Mouse (Mus musculus): ENCODE results near the gene Gng8.

The Gng8 gene

DNA sequence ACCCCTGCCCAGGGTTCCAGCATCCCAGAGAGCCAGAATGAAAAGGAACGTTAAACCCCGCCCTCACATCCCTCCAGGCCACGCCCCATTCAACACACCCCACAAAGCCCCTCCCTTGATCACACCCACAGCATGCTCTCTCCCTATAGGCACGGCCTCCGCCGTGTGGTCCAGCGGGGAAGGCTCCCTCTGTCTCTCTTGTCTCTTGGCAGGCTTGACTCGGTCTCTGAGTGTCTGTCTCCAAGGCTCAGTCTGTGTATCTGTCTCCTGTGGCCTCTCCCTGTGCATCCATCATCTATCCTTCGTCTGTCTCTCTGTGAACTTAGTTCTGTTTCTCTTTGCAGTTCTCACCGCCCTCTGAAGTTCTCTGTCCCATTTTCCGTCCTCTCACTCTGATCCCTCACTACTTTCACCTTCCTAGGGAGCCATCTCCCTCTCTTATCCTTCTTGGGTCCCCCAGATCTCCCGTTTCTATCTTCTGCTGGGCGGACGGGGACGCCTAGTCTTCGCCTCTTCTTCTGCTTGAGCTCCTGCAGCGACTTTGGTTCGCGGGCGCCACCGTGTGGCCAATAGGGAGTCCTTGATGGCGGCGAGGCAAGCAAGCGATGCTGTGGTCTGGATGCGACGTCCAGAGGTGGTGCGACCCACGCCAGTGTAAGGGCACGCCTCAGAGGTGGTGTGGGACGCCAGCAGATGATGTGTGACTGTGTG lies at the start of gene Gng8:
Gene Gng8, plus strand, starts transcription at position 146 of the 711 bp plus-strand sequence.
- peak; percentile 36 to 68 for DNase-seq (ENCODE audit: low read depth in 1 of 2, low spot score in 2 of 2)

DNA sequence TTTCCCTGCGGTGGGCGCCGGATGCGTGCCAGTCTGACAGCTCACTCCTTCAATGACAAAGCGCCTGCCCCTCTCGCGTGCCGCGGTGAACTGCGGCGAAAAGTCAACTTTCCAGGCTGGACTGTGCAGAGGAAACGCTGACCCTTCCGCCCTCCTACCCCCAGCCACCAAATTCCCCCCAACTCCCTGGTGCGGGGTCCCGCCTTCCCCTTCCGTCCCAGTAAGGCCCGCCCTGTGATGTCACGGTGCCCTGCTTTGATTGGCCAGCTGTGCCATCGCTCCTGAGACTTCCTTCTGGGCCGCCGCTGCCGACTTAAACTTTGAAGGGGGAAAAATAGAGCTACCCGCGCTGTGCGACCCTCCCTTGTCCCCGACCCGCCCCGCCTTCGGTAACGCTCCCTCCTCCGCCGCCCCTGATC lies 48.9 kb upstream of the Gng8 start, which contains the start of gene Prkd2:
Gene Prkd2, plus strand, starts transcription at position 258 of the 419 bp plus-strand sequence.
- DNase-seq (ENCODE audit: low read depth in 1 of 2, low spot score in 2 of 2), result peak; percentile 36 to 76

DNA sequence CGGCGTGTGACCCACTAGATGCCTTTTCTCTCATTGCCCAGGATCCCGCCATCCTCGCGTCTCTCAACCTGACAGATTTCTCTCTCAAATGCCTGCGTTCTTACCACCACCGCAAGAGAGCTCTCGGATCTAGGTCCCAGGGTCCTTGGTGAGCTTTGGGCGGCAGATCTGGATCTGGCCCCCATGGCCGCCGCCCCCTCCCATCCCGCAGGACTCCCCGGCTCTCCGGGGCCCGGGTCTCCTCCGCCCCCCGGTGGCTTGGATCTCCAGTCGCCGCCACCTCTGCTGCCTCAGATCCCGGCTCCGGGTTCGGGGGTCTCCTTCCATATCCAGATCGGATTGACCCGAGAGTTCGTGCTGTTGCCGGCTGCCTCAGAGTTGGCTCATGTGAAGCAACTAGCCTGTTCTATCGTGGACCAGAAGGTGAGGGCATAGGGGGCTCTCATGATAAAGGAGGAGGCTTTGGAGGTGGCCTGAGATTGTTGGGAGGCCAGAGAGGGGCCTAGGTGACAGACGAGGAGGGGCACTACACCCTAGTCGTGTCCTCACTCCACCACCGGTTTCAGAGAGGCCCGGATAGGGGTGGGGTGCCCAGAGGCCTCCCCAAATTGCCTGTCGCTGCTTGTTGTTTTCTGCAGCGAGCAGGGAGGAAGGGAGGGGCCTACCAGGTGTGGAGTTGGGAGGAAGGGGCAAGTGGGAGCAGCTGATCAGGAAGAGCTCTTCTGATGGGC lies 48.0 kb upstream of the Gng8 start:
- DNase-seq (ENCODE audit: low read depth in 1 of 2, low spot score in 2 of 2), result no peak

DNA sequence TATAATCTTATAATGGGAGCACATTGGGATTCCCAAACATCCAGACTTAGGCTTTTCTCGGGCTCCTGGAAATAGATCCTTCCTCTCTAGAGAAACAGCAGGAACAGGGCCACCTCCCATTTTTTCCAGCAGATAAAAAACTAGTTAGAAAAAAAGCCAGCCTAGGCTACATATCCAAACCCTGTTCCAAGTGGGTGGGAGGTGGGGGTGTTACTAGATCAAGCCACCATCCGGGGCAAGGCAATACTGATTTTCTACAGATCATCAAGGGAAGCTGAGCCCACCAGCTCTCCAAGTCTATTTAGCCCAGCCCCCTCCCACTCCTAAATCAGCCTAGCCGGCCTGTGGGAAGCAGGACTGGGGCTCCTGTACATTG lies 46.9 kb upstream of the Gng8 start:
- DNase-seq (ENCODE audit: low read depth in 1 of 2, low spot score in 2 of 2), result no peak

DNA sequence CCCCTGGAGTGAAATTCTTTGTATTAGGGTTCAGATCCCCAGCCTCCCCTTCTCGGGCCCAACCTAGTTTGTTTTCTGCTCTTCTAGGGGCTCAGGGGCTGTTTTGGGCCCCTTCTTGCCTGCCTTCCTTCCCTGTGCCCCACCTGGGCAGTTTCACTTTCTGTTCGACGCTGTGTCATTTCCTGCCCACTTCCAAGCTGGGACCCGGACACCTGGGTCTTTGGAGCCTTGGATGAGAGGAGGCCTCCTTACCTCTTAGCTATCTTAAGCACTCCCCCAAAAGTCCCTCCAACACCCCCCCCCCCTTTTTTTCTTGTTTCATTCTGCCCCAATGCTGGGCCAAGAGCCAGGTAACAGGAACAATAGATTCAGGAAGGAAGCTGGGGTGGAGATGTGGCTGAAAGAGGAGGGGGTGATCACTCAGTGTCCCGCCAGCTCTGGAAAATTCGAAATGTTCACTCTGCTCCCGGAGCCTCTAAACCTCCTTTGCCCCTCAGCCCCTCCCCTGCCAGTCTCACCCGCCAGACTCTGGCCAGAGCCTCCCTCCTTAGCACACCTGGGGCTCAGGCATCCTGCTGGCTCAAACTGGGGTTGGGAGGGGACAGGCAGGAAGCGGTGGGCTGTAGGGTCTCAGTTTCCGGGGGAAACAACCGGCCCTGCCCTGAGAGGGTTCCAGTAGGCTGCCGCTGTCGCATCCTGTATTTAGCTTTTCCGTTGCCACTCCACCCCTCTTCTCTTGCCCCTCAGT lies 46.3 kb upstream of the Gng8 start:
- no peak for DNase-seq (ENCODE audit: low read depth in 1 of 2, low spot score in 2 of 2)

DNA sequence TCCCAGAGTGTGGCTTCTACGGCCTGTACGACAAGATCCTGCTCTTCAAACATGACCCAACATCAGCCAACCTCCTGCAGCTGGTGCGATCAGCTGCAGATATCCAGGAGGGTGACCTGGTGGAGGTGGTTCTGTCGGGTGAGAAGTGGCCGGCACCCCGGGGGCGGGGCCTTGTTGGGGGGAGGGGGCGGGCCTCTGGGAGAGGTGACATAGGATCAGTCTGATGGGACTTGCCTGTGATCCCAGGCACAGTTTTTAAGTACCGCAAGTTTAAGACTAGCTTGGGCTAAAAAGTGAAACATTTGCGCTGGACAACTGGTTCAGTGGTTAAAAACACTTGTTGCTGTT lies 45.8 kb upstream of the Gng8 start:
- no peak for DNase-seq (ENCODE audit: low read depth in 1 of 2, low spot score in 2 of 2)

DNA sequence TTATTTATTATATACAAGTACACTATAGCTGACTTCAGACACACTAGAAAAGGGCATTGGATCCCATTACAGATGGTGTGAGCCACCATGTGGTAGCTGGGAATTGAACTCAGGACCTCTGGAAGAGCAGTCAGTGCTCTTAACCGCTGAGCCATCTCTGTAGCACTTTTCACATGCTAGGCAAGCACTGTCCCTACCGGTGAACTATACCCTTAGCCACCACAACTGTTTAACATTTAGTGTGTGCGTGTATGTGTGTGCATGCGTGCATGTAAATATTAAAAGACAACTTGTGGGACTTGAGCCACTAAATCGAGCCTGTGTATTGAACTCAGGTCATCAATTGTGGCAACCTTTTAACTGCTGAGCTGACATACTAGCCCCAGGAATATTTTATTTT lies 44.8 kb upstream of the Gng8 start:
- DNase-seq (ENCODE audit: low read depth in 1 of 2, low spot score in 2 of 2), result no peak

DNA sequence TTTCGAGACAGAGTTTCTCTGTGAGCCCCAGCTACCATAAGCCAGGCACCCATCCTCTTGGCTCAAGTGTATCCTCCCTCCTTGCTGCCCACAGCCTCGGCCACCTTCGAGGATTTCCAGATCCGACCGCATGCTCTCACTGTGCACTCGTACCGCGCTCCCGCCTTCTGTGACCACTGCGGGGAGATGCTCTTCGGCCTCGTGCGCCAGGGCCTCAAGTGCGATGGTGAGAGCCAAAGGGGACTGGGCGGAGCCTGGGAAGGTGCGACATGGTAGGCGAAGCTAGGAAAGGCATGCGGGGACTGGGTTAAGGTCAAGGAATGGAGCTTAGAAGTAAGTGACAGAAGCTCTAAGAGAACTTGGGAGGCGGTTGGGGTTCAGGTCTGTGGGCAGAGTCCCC lies 44.1 kb upstream of the Gng8 start:
- DNase-seq (ENCODE audit: low read depth in 1 of 2, low spot score in 2 of 2), result no peak

DNA sequence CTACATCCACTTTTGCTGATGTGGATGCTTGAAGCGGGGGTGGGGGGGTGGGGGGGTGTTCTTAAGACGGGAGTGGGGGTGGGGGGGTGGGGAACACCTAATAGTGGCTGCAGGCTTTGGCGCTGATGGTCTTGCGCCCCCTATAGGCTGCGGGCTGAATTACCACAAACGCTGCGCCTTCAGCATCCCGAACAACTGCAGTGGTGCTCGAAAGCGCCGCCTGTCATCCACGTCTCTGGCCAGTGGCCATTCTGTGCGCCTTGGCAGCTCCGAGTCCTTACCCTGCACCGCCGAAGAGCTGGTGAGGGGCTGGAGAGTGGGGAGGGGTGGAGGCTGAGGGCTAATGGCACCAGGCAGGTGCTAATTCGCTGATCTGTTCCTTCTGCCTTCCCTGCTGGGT lies 43.0 kb upstream of the Gng8 start:
- DNase-seq (ENCODE audit: low read depth in 1 of 2, low spot score in 2 of 2), result no peak

DNA sequence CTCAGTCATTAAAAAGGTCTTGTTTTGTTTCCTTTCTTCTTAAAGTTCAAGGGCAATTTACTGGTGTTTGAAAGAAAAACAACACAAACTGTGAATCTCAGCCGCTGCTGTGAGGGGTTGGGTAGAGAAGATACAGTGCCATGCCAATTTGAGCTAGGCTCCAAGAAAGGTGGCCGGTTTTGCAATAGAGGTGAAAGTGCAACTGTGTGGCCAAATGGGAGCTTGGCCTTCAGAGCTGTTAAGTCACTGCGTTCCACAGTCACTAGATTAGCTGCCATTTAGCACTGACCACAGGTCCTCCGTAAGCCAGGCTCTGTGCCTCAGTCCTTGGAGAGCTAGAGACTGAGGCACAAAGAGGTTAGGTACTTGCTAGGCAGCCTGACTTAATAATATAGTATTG lies 40.0 kb upstream of the Gng8 start:
- DNase-seq (ENCODE audit: low read depth in 1 of 2, low spot score in 2 of 2), result no peak

DNA sequence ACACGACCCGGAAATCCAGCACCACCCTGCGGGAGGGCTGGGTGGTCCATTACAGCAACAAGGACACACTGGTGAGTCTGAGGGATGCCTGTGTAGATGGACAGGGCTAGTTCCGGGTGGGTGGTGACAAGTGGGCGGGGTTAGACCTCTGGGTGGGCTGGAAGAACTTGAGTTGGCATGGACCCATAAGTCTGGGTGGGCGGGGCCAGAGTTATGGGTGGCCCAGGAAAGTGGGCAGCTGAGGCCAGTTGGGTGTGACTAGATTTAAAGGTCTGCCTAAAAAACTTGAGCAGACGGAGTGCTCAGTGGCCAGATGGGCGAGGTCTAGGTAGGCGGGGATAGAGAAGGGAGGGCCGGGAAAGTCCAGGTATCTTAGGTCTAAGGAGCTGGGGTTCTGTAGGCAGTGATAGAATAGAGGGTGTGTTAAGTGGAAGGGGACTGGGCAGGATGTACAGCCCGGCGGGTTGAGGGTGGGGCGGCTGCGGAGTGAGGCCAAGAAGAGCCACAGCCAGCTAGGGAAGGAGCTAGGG lies 38.2 kb upstream of the Gng8 start:
- DNase-seq (ENCODE audit: low read depth in 1 of 2, low spot score in 2 of 2), result no peak

DNA sequence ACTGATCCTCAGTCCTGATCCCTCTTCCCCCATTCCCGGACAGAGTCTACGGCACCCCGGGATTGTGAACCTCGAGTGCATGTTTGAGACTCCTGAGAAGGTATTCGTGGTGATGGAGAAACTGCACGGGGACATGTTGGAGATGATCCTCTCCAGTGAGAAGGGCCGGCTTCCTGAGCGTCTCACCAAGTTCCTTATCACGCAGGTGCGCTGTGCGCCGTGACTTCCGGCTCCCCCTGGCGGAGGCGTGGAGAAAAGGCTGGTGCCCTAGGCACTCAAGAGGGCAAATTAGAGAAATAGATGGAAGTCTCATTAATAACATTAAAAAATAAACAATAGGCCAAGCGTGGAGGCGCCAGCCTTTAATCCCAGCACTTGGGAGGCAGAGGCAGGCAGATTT lies 33.2 kb upstream of the Gng8 start:
- DNase-seq (ENCODE audit: low read depth in 1 of 2, low spot score in 2 of 2), result no peak

DNA sequence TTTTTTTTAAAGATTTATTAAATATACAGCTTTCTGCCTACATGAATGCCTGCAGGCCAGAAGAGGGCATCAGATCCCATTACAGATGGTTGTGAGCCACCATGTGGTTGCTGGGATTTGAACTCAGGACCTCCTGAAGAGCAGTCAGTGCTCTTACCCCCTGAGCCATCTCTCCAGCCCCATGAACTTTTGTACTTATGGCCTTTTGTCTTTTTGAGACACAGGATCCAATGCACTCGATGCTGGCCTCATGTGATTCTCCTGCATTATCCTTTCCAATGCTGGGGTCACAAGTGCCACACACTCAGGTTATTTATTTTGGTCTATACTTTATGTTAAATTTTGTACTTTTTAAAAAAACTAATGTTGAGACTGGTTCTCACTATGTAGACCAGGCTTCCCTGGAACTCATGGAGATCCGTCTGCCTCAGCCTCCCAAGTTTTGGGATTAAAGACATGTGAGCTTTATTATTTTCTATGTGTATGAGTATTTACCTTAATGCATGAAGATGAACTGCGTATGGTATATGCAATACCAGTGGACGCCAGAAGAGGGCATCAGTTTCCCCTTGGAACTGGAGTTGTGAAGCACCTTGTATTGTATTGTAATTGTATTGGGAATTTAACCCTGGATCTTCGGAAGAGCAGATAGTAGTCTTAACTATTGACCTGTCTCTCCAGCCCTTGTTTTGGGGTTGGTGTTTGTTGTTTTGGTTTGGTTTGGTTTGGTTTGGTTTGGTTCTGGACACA lies 31.5 kb upstream of the Gng8 start:
- no peak for DNase-seq (ENCODE audit: low read depth in 1 of 2, low spot score in 2 of 2)

DNA sequence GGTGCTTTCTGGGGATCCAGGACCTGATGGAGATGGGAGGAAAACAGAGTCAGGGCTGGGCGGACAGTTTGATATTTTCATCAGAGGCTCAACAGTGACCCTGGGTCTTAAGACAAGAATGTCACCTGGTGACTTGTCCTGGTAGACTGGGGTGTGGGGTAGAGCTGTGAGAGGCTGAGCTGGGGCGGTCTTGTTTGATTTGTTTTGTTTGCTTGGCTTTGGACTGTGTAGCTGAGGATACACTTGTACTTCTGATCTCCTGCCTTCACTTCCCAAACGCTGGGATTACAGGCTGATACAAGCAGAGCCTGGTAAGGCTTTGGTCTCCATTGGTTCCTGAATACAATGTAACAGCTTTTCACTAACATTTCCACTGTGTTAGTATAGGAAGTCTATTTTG lies 24.1 kb upstream of the Gng8 start:
- DNase-seq (ENCODE audit: low read depth in 1 of 2, low spot score in 2 of 2), result no peak

DNA sequence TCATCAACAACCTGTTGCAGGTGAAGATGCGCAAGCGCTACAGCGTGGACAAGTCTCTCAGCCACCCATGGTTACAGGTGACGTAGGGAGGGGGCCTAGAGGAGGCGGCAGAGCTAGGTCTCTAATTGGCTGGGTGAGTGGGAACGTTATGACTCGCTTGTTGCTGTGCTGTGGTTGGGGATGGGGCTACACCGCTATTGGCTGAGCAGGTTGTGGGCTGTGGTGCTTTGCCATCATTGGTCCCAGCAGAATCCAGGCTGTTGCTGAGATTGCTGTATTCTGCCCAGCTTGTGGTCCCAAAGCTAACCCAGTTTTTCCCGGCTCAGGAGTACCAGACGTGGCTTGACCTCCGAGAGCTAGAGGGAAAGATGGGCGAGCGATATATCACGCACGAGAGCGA lies 22.1 kb upstream of the Gng8 start:
- no peak for DNase-seq (ENCODE audit: low read depth in 1 of 2, low spot score in 2 of 2)

DNA sequence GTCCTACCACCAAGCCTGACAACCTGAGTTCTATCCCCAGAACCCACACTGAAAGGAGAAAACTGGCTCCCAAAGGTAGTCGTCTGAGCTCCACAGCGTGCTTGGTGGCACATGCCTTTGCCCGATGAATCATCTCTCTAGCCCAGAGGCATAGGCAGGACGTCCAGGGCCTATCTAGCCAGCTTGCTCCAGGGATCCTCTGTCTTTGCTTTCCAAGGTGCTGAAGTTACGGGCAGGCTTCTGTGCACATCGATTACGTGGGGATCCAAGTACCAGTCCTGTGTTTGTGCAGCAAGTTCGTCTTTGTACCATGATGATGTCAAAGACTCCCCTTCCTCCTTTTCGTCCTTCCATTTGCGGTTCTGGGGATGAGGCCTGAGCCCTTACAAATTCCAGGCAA lies 20.0 kb upstream of the Gng8 start:
- DNase-seq (ENCODE audit: low read depth in 1 of 2, low spot score in 2 of 2), result no peak

DNA sequence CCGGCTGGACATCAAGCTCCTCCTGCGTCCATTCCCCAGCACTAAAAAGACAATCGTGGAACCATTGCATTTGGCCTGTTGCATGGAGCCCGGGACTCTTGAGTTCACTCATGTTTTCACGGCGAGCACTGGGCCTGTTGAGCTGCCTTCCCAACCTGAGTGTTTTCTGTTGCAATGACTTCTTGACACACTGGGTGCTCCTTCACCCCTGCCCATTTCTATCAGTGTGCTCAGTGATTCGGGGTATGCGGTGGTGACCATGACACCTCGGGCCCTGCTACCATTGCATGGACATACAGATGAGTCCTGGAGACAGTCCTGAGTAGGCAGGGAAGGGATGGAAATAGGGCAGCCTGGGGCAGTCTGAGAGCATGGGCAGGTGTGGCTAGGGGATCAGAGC lies 19.1 kb upstream of the Gng8 start:
- no peak for DNase-seq (ENCODE audit: low read depth in 1 of 2, low spot score in 2 of 2)

DNA sequence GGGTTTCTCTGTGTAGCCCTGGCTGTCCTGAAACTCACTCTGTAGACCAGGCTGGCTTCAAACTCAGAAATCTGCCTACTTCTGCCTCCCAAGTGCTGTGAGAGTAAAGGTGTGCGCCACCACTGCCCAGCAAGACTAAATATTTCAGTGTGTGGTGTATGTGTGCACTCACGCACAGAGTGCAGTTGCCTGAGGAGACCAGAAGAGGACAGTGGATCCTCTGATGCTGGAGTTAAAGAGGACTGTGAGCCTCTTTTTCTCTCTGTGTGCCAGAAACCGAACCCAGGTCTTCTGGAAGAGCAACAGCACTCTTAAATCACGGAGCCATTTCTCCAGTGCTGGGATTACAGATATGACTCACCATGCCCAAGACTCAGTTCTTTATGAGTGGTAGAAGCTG lies 18.2 kb upstream of the Gng8 start:
- no peak for DNase-seq (ENCODE audit: low read depth in 1 of 2, low spot score in 2 of 2)

DNA sequence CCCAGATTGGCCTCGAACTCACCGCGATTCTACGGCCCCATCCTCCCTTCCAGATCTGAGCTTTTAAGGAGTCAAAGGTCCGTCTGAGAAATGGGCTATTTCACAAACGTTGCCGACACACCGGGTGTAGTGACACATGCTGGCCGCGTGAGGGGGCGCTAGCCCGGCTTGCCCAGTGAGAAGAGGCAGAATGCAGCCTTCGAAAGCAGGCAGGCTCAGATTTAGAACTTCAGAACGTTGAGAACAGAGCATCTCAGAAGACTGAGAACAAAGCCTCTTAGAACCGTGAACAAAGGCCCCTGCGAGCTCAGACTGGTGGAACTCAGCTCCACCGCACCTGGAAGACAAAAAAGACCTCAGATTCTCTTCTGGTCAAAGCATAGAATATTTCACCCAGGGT lies 17.4 kb upstream of the Gng8 start:
- DNase-seq (ENCODE audit: low read depth in 1 of 2, low spot score in 2 of 2), result peak; percentile 41 to 74

DNA sequence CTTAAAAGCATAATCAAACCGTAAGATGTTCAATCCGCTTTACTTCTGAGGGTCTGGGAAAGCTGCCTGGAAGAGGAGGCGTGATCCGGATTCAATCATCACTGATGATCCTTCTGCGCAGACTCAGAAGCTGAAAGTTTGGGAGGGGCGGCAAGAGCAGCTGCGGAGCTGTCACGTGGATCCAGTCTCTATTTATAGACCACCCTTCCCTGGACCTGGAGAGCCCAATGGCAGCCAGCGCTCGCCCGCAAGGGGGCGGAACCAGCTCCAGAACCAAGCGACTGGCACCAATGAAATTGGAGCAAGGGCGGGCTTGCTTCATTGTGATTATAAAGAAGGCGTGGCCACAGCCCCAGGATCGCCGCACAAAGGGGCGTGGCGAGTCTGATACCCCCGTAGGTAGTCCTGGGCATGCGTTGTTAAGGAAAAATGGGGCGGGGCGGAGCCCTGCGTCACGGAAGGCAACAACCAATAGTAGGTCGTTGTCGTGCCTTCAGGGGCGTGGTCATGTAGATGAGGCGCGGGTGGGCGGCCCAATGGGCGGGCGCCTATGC lies 16.8 kb upstream of the Gng8 start:
- peak; percentile 97 to 99 for DNase-seq (ENCODE audit: low read depth in 1 of 2, low spot score in 2 of 2)

DNA sequence AGATGAGACGGTGACA lies 16.5 kb upstream of the Gng8 start, which contains the start of gene Dact3:
Gene Dact3, plus strand, starts transcription at position 8 of the 16 bp plus-strand sequence.
- no peak for DNase-seq (ENCODE audit: low read depth in 1 of 2, low spot score in 2 of 2)

DNA sequence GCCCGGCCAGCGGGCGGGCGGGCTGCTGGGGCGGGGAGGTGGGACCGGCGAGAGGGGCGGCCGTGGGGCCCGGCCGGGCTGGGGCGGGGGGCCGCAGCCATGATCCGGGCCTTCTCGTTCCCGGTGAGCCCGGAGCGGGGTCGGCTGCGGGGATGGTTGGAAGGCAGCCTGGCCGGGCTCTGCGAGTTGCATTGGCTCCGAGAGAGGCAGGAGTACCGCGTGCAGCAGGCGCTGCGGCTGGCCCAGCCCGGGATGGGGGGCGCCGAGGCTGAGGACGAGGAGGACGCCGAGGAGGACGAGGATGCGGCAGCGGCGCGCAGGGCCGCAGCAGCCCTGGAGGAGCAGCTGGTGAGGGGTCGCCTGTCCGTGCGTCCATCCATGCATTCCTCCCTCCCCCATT lies 16.3 kb upstream of the Gng8 start:
- DNase-seq (ENCODE audit: low read depth in 1 of 2, low spot score in 2 of 2), result no peak
